Mouse (Mus musculus) left cerebral cortex, adult 11 months (tissue): ENCODE measurements around the gene Fam19a2.

Experiments used
- DNase-seq: peaks from one replicate; pipeline ENCODE4 v3.0.0; 2022; ENCODE audit warnings: low spot score

Fam19a2 gene

GRCm38 (mm10) chr10:123723641-123724040, 459.8 kb downstream of the Fam19a2 start:
- DNase-seq = no peak

GRCm38 (mm10) chr10:123748317-123748716, 484.5 kb downstream of the Fam19a2 start:
- no peak for DNase-seq

- DNase-seq = no peak
Observed at GRCm38 (mm10) chr10:123751676-123752280, 488.0 kb downstream of the Fam19a2 start.

- no peak for DNase-seq
Observed at GRCm38 (mm10) chr10:123752755-123753154, 489.0 kb downstream of the Fam19a2 start.

GRCm38 (mm10) chr10:123753996-123754395, 490.2 kb downstream of the Fam19a2 start:
- DNase-seq = no peak

- no peak for DNase-seq
Observed at GRCm38 (mm10) chr10:123789374-123789773, 525.6 kb downstream of the Fam19a2 start.
